9 mouse cellular contexts compared by ENCODE assay signal in the genomic region with DNA sequence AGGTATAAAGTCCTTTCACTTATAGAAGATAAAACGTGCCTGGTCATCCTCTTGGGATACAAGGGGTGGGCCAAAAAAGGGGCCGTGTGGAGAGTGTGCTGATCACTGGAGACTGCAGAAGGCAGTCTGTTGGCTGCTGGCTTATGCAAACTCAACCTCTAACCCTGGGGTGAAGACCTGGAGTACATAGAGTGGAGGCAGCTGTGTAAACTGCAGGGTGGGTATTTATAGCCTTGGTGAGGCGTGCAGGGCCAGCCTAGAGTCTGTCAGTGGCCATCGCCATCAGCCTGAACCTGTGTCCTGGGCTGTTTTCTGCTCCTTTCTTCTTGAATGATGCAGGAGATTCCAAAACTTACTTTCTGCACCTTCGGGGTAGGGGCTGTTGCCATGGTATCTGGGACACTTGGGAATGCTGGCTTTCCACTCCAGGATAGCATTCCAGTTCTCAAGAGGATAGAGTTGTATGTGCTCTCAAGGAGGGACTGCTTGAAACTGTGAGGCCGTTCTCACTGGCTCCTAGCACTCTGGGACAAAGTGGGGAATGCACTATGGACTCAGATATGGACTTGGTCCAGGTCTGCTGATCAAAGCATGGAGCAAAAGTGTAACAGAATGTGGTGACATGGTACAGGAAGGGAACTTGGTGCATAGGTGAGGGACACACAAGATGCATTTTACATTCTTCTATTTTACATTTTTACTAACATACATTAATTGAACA.
DNase-seq lines count a peak whose midpoint lies in the region; ATAC-seq lines count a peak whose summit lies in the region.
"Had no signal": no experiment of that assay in that cellular context is flagged by ENCODE, and none has a peak within 500 bp of the region (broad histone marks: within the 10 kb centered on the region; RNA-seq: fewer than 3 reads in every experiment).

No protein-coding gene starts in this region.

- H3K4me1 ChIP-seq in limb, embryonic 11.5 days (ENCODE audit: control insufficient read depth, insufficient read depth, low read length) = no peaks in the 10 kb centered on the region
- peaks cover 8% of the 10 kb centered on the region for H3K4me1 ChIP-seq in limb, embryonic 10.5 days
- H3K4me1 ChIP-seq in hindbrain, embryonic 15.5 days (replicated peaks) = 0 out of 2 replicates have a peak, but pooled peaks cover 2% of the 10 kb centered on the region
- H3K4me1 ChIP-seq in liver, embryonic 12.5 days = peaks cover 32% of the 10 kb centered on the region
- H3K4me1 ChIP-seq in stomach, embryonic 14.5 days (ENCODE audit: control insufficient read depth, insufficient read depth, low read length) = peaks cover 13% of the 10 kb centered on the region

- H3K27me3 ChIP-seq in limb, embryonic 11.5 days (ENCODE audit: control insufficient read depth, insufficient read depth, low read length) = no peaks in the 10 kb centered on the region
- no peaks in the 10 kb centered on the region for H3K27me3 ChIP-seq in limb, embryonic 10.5 days (ENCODE audit: low read depth, poor library complexity, severe bottlenecking)
- H3K27me3 ChIP-seq in hindbrain, embryonic 15.5 days = no peaks in the 10 kb centered on the region
- no peaks in the 10 kb centered on the region for H3K27me3 ChIP-seq in liver, embryonic 12.5 days (replicated peaks)
- H3K27me3 ChIP-seq in stomach, embryonic 14.5 days (ENCODE audit: control insufficient read depth, insufficient read depth, low read length) = no peaks in the 10 kb centered on the region
- H3K27me3 ChIP-seq: embryonic facial prominence, embryonic 12.5 days had no signal

- no peak overlapping the region for H3K4me3 ChIP-seq in limb, embryonic 11.5 days (ENCODE audit: low read depth, low read length)
- H3K4me3 ChIP-seq in limb, embryonic 10.5 days = no peak overlapping the region
- no peak overlapping the region for H3K4me3 ChIP-seq in hindbrain, embryonic 15.5 days
- no peak overlapping the region for H3K4me3 ChIP-seq in liver, embryonic 12.5 days
- no peak overlapping the region for H3K4me3 ChIP-seq in stomach, embryonic 14.5 days (ENCODE audit: low read depth, low read length)
- H3K4me3 ChIP-seq: embryonic facial prominence, embryonic 12.5 days had no signal

- no peaks in the 10 kb centered on the region for H3K36me3 ChIP-seq in limb, embryonic 11.5 days (ENCODE audit: control insufficient read depth, insufficient read depth, low read length)
- no peaks in the 10 kb centered on the region for H3K36me3 ChIP-seq in limb, embryonic 10.5 days
- no peaks in the 10 kb centered on the region for H3K36me3 ChIP-seq in hindbrain, embryonic 15.5 days
- no peaks in the 10 kb centered on the region for H3K36me3 ChIP-seq in liver, embryonic 12.5 days
- H3K36me3 ChIP-seq in stomach, embryonic 14.5 days (ENCODE audit: control insufficient read depth, insufficient read depth, low read length) = no peaks in the 10 kb centered on the region
- H3K36me3 ChIP-seq: embryonic facial prominence, embryonic 12.5 days had no signal

- 52% methylated on average over 6 of the region's 6 CpGs for WGBS in limb, embryonic 11.5 days
- WGBS in limb, embryonic 10.5 days = 59% methylated on average over 6 of the region's 6 CpGs
- 66% methylated on average over 6 of the region's 6 CpGs for WGBS in hindbrain, embryonic 15.5 days
- 49% methylated on average over 6 of the region's 6 CpGs for WGBS in liver, embryonic 12.5 days (ENCODE audit: insufficient replicate concordance)
- 33% methylated on average over 6 of the region's 6 CpGs for WGBS in stomach, embryonic 14.5 days

- no peak for DNase-seq in limb, embryonic 11.5 days (ENCODE audit: low spot score)
- no peak for DNase-seq in limb, embryonic 10.5 days (ENCODE audit: low spot score)
- no peak for DNase-seq in urinary bladder, adult 2 months (ENCODE audit: low spot score)
- no peak for DNase-seq in frontal cortex, postnatal 14 days (ENCODE audit: low spot score in 2 of 2)
- no peak for DNase-seq in adrenal gland, adult (ENCODE audit: inconsistent age in 2 of 2, low spot score in 1 of 2)

- H3K4me2 ChIP-seq in limb, embryonic 11.5 days (ENCODE audit: low read depth, severe bottlenecking) = no peak overlapping the region
- H3K4me2 ChIP-seq in hindbrain, embryonic 15.5 days = no peak overlapping the region
- H3K4me2 ChIP-seq in liver, embryonic 12.5 days = no peak overlapping the region
- no peak overlapping the region for H3K4me2 ChIP-seq in stomach, embryonic 14.5 days (replicated peaks; ENCODE audit: low read depth, low read length)
- H3K4me2 ChIP-seq: embryonic facial prominence, embryonic 12.5 days had no signal

- no peaks in the 10 kb centered on the region for H3K9me3 ChIP-seq in limb, embryonic 11.5 days (ENCODE audit: control insufficient read depth, low read length)
- no peaks in the 10 kb centered on the region for H3K9me3 ChIP-seq in limb, embryonic 10.5 days (replicated peaks)
- H3K9me3 ChIP-seq in hindbrain, embryonic 15.5 days = no peaks in the 10 kb centered on the region
- no peaks in the 10 kb centered on the region for H3K9me3 ChIP-seq in liver, embryonic 12.5 days (replicated peaks)
- H3K9me3 ChIP-seq in stomach, embryonic 14.5 days (ENCODE audit: control insufficient read depth, low read depth, low read length) = no peaks in the 10 kb centered on the region
- H3K9me3 ChIP-seq: embryonic facial prominence, embryonic 12.5 days had no signal

- no peak overlapping the region for H3K27ac ChIP-seq in limb, embryonic 11.5 days (replicated peaks; ENCODE audit: low read depth, low read length)
- no peak overlapping the region for H3K27ac ChIP-seq in limb, embryonic 10.5 days
- no peak overlapping the region for H3K27ac ChIP-seq in hindbrain, embryonic 15.5 days (replicated peaks)
- peak overlapping the region; percentile 59 for H3K27ac ChIP-seq in liver, embryonic 12.5 days
- no peak overlapping the region for H3K27ac ChIP-seq in stomach, embryonic 14.5 days (ENCODE audit: low read length)
- H3K27ac ChIP-seq: embryonic facial prominence, embryonic 12.5 days had no signal

- 0 out of 2 replicates have a peak, but pooled peaks have one; percentile 31 for ATAC-seq in limb, embryonic 11.5 days (ENCODE audit: insufficient number of reproducible peaks, low FRiP score, low TSS enrichment, low read depth)
- ATAC-seq in hindbrain, embryonic 15.5 days (ENCODE audit: low FRiP score, low read depth) = peak; percentile 66; the same call in 1 of the 2 replicates
- peak; percentile 86 for ATAC-seq in liver, embryonic 12.5 days
- peak; percentile 74 for ATAC-seq in stomach, embryonic 14.5 days (ENCODE audit: insufficient number of reproducible peaks, insufficient read depth, low FRiP score, low read depth)

- no peak overlapping the region for H3K9ac ChIP-seq in limb, embryonic 11.5 days (ENCODE audit: low read length)
- H3K9ac ChIP-seq in hindbrain, embryonic 15.5 days = no peak overlapping the region
- H3K9ac ChIP-seq in liver, embryonic 12.5 days = no peak overlapping the region
- H3K9ac ChIP-seq in stomach, embryonic 14.5 days (replicated peaks; ENCODE audit: low read depth, low read length) = no peak overlapping the region
- H3K9ac ChIP-seq: embryonic facial prominence, embryonic 12.5 days had no signal

Comparison
In these comparisons a context has a peak if more than half of its experiments do, and no peak if none do; other contexts are left out.
1. ATAC-seq: peak in every context shown above with its lines; median percentile 86 in liver, embryonic 12.5 days; 74 in stomach, embryonic 14.5 days; 66 in hindbrain, embryonic 15.5 days; 31 in limb, embryonic 11.5 days.